Mouse (Mus musculus) left cerebral cortex, adult 9 months (tissue): ENCODE measurements around the gene Med29.
"Not testable (repeated sequence)": the region's sequence is repeated elsewhere in the genome, so short reads cannot be mapped to it uniquely, and the experiment has no call there.

Experiments
- DNase-seq, 2 experiments: peaks; one replicate each; pipeline ENCODE4 v3.0.0; 2022; ENCODE audit warnings: low spot score in 2 of 2

The Med29 gene

GRCm38 (mm10) chr7:28398000-28398399 lies 5.5 kb upstream of the Med29 start:
- no peak for DNase-seq

GRCm38 (mm10) chr7:28395425-28395824 lies 2.9 kb upstream of the Med29 start:
- no peak for DNase-seq

GRCm38 (mm10) chr7:28393272-28393951 lies 904 bp upstream of the Med29 start:
- no peak for DNase-seq

DNA sequence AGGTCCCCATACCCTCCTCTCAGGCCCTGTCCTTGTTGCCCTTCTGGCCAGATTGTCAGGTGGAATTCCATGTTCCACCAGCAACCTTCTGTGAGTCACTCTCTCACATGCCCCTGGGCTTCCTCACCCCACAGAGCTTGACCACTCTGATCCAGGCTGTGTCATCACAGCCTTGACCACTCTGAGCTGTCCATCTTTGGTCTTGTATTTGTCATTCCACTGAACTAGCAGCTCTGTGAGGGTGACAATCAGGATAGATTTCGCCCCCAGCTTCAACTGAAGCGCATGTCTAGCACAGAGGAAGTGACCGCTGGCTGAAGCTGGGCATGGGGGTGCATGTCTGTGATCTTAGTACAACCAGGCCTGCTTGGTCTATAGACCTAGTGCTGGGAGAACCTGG lies 2.2 kb downstream of the Med29 start:
- no peak for DNase-seq

DNA sequence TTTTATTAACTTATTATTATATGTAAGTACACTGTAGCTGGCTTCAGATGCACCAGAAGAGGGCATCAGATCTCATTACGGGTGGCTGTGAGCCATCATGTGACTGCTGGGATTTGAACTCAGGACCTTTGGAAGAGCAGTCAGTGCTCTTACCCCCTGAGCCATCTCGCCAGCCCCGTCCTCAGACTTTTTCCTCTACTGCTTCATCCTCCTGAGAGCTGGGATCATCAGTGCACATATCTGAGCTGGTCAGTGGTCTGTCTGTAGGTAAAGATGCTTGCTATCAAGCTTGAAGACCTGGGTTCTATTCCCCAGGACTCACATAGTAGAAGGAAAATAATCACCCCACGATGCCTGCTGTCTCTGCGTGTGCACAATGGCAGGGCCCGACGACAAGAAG lies 5.1 kb downstream of the Med29 start:
- DNase-seq, result not testable (repeated sequence)

- DNase-seq, result not testable (repeated sequence)
Observed at GRCm38 (mm10) chr7:28386877-28387276, 5.6 kb downstream of the Med29 start.

DNA sequence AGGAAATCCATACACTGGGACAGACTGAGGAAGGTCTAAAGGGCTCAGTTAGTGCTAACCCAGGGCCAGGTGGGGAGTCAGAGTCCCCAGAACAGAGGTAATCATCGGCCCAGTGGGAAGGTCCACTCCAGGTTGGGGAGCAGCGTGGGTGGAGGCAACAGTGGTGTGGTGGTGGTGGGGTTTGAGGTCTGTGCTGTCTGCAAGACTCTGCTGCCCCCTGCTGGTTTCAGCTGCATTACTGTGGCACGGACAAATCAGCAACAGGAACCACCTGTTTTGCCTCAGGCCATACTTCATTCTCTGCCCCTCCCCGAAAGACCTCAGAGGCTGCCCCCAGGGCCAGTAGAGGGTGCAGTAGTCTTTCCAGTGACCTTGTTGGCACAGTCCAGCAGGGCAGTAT lies 6.0 kb downstream of the Med29 start:
- peak in 1 of 2 experiments; percentile 79 for DNase-seq

DNA sequence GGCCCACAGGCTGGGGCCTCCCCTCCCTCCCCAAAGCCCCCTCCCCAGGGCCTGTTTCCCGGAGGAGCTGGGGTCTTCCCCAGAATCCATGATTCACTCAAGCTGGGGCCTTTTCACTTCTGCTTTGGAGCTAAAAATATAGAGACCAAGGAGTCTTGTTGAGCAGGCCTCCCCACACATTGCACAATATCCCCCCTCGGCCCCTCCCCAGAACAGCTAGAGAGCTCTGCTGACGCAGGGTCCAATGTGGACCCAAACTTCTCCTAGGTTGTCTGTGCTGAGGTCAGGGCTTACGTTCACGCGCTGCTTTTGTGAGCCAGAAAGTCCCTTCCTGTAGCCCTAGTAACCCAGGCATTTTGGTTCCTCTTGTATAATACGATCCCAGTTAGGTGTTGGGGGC lies 6.5 kb downstream of the Med29 start:
- peak in 1 of 2 experiments; percentile 51 for DNase-seq

GRCm38 (mm10) chr7:28385196-28385595 lies 7.3 kb downstream of the Med29 start:
- no peak for DNase-seq

- DNase-seq, result no peak
Observed at GRCm38 (mm10) chr7:28384162-28384561, 8.3 kb downstream of the Med29 start.

GRCm38 (mm10) chr7:28383606-28384005 lies 8.9 kb downstream of the Med29 start:
- DNase-seq, result no peak

GRCm38 (mm10) chr7:28382981-28383396 lies 9.5 kb downstream of the Med29 start:
- peak; percentile 71 to 81 for DNase-seq

DNA sequence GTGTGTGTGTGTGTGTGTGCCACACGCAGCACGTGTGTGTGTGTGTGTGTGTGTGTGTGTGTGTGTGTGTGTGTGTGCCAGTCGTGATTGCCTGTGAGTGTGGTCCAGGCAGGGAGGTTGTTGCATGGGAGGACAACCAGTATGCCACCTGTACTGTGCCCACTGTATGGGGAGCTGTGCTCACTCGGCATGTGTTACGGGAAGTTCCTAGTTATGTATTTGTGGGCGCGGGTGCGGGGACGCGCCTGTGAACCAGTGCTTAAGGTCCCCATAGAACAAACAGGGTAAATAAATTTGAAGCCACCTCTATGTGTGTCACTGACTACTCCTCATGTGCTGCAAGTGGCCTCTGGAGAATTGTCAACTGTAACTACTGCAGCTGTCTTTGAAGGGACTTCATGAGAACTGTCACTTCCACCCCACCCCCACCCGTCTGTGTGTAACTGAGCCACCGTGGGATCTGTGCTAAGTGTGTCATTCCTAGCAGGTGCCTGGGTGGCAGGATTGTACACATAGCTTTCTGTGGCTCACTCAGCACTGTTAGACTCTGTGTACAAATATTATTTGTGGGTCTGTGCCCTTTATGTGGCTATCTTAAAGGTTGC lies 10.1 kb downstream of the Med29 start:
- no peak for DNase-seq

- DNase-seq, result peak in 1 of 2 experiments; percentile 56
Observed at GRCm38 (mm10) chr7:28381938-28382337, 10.6 kb downstream of the Med29 start.

DNA sequence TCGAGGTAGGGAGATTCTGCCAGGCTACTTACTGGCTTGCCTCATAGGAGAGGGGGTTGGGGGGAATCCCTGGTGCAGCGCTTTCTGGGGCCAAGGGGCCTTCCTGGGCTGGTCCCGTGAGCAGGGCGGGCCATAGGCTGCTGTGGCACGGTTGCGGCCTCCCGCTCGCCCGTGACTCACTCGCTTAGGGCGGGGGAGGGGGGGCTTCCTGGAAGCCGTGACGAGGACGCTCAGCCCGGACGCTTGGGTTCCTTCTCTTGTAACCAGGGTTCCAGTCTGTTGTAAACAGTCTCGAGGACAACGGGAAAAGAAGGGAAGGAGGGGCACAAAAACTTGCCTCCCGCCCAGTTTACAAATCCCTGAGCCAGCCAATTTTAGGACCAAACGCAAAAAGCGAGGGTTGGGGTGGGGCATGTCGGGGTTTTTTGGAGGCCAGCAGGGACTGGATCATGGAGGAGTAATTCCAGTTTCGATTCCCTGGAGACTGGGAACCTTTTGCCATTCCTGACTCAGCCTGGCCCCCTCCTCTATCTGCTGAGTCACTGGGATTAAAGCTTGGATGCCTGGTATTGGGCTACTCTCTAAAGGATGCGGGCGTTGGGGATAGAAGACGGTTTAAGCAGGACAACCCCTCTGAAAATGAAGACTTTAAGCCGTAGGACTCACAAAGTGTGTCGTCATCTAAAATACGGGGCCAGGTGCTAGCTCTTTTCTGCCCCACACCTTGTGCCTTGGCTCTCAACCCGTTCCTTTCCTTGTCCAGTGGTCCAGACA lies 11.3 kb downstream of the Med29 start:
- DNase-seq, result no peak

- no peak for DNase-seq
Observed at GRCm38 (mm10) chr7:28380237-28381016, 12.1 kb downstream of the Med29 start, which contains the start of gene Zfp36. TSS of gene Zfp36 (minus strand) at chr7:28380253.

DNA sequence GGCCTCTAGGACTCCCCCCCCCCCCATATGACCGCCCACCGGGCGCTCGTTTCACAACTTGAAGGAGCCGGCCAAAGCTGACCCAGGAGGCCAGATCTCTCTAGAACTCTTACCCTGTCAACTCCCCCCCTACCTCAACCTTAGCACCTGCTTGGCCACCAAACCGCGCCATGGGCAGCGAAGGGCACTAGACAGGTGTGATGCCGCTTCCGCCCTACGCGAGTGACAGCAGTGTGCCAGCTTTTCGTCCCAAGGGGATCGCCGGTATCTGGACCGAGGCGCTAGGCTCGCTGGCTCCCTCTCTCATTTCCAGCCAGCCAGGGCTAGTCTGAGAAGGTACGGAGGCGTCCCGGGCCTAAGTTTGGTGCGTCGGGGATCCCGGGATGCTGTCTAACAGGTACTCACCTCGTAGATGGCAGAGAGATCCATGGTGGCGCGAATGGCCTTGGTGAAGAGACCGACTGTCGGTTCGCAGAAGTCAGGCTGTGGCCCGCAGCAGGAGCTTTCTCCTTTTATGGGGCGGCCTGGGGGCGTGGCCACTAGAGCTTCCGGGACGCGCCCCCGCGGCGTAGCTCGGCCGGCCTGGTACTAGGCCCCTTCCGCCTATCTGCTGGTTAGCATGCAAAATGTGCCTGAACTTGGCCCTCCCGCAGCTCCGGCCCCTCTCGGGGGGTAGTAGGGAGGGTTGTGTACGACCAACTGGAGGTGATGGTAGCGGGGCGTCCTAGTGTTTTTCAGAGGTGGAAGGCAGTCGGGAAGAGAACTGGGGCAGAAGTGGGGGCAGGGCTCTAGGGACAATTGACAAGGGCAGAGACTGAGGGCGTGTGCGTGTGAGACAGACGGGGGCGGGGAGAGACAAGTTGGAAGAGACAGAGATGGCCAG lies 13.5 kb downstream of the Med29 start:
- DNase-seq, result peak in 1 of 2 experiments; percentile 81

- no peak for DNase-seq
Observed at GRCm38 (mm10) chr7:28378066-28378690, 14.3 kb downstream of the Med29 start.

- no peak for DNase-seq
Observed at GRCm38 (mm10) chr7:28377190-28378065, 15.1 kb downstream of the Med29 start.
